Mouse (Mus musculus): ENCODE measurements around the gene Mstn. TPM values are rescaled to one million over a fixed set of nuclear protein-coding genes. Genes with fewer than 3 reads are reported as not detected.

Gene Mstn
- total RNA-seq, 1 experiment, result not detected

GRCm38 (mm10) chr1:53079876-53080275, 18.4 kb downstream of the Mstn start:
- no peak overlapping the region for H3K4me3 ChIP-seq (ENCODE audit: insufficient read depth in 1 of 2, low read depth in 1 of 2, low read length in 2 of 2, poor library complexity in 1 of 2, severe bottlenecking in 1 of 2)

GRCm38 (mm10) chr1:53080603-53081002, 19.2 kb downstream of the Mstn start:
- DNase-seq (ENCODE audit: low read depth, low spot score), result no peak

More at GRCm38 (mm10) chr1:53079876-53080275, 18.4 kb downstream of the Mstn start:
- H3K9ac ChIP-seq (ENCODE audit: insufficient read depth, low read depth, low read length, poor library complexity, severe bottlenecking), result no peak overlapping the region
- no peak for TF ChIP-seq CHD2 (IDR thresholded peaks at IDR 0.05; ENCODE audit: low read depth, low read length)
- TF ChIP-seq ZC3H11A (IDR thresholded peaks at IDR 0.05; ENCODE audit: borderline replicate concordance, low read depth, low read length), result no peak
- TF ChIP-seq ZNF384 (IDR thresholded peaks at IDR 0.05; ENCODE audit: low read depth, low read length), result no peak
- TF ChIP-seq HCFC1 (IDR thresholded peaks at IDR 0.05; ENCODE audit: borderline replicate concordance, insufficient read depth, low read length), result no peak
- no peak for TF ChIP-seq MAFK (IDR thresholded peaks at IDR 0.05; ENCODE audit: insufficient read depth, low read depth, low read length)
- H3K36me3 ChIP-seq (ENCODE audit: control insufficient read depth, insufficient read depth, low read length, poor library complexity, severe bottlenecking), result no peaks in the 10 kb centered on the region
- H3K27ac ChIP-seq (ENCODE audit: insufficient read depth, low read depth, low read length, poor library complexity, severe bottlenecking), result no peak overlapping the region
- no peak for DNase-seq (ENCODE audit: low read depth, low spot score)
- in situ Hi-C loops (cut with MboI; ENCODE audit: low sequenced_read_pairs in 2 of 2, unreplicated experiment in 2 of 2), result no loop called here
- no peaks in the 10 kb centered on the region for H3K4me1 ChIP-seq (ENCODE audit: control insufficient read depth in 2 of 2, insufficient read depth in 2 of 2, low read length in 2 of 2, poor library complexity in 1 of 2)
- H3K9me3 ChIP-seq (ENCODE audit: control insufficient read depth, insufficient read depth, low read depth, low read length), result no peaks in the 10 kb centered on the region

DNA sequence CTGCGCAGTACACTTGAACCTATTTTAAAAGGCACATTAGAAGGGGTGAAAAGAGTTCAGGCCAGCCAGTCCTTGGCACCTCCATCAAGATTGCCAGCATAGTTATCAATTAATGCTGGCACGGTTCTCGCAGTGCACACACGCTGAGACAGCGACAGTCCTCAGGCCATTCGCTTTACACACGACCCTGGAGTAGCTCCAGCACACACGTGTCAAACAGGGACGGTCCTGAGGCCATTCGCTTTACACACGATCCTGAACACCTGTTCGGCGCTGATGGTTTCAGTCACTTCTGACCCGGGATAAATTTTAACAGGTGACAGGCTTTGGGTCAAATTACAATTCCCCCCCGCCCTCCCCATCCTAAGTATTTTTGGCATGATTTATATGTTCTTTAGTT, 23.8 kb downstream of the Mstn start:
- in situ Hi-C loops (cut with MboI; ENCODE audit: low sequenced_read_pairs in 2 of 2, unreplicated experiment in 2 of 2), result no loop called here
- no peak for DNase-seq (ENCODE audit: low read depth, low spot score)

More at GRCm38 (mm10) chr1:53080603-53081002, 19.2 kb downstream of the Mstn start:
- Histone ChIP-seq H3K36me3 (ENCODE audit: control insufficient read depth, insufficient read depth, low read length, poor library complexity, severe bottlenecking) (no peaks in the 10 kb centered on the region), H3K27ac (ENCODE audit: insufficient read depth, low read depth, low read length, poor library complexity, severe bottlenecking) (no peak overlapping the region), H3K4me1 (ENCODE audit: control insufficient read depth in 2 of 2, insufficient read depth in 2 of 2, low read length in 2 of 2, poor library complexity in 1 of 2) (no peaks in the 10 kb centered on the region; a peak in 1 of 4 replicates), H3K9ac (ENCODE audit: insufficient read depth, low read depth, low read length, poor library complexity, severe bottlenecking) (no peak overlapping the region), H3K9me3 (ENCODE audit: control insufficient read depth, insufficient read depth, low read depth, low read length) (no peaks in the 10 kb centered on the region), H3K4me3 (ENCODE audit: insufficient read depth in 1 of 2, low read depth in 1 of 2, low read length in 2 of 2, poor library complexity in 1 of 2, severe bottlenecking in 1 of 2) (no peak overlapping the region)
- TF ChIP-seq HCFC1 (IDR thresholded peaks at IDR 0.05; ENCODE audit: borderline replicate concordance, insufficient read depth, low read length) (no peak), ZC3H11A (IDR thresholded peaks at IDR 0.05; ENCODE audit: borderline replicate concordance, low read depth, low read length) (no peak), MAFK (IDR thresholded peaks at IDR 0.05; ENCODE audit: insufficient read depth, low read depth, low read length) (no peak), CHD2 (IDR thresholded peaks at IDR 0.05; ENCODE audit: low read depth, low read length) (no peak), ZNF384 (IDR thresholded peaks at IDR 0.05; ENCODE audit: low read depth, low read length) (no peak)
- in situ Hi-C loops (cut with MboI; ENCODE audit: low sequenced_read_pairs in 2 of 2, unreplicated experiment in 2 of 2), result no loop called here

GRCm38 (mm10) chr1:53085991-53086390, 24.6 kb downstream of the Mstn start:
- TF ChIP-seq ZNF384 (IDR thresholded peaks at IDR 0.05; ENCODE audit: low read depth, low read length) (no peak), CHD2 (IDR thresholded peaks at IDR 0.05; ENCODE audit: low read depth, low read length) (no peak), ZC3H11A (IDR thresholded peaks at IDR 0.05; ENCODE audit: borderline replicate concordance, low read depth, low read length) (no peak), HCFC1 (IDR thresholded peaks at IDR 0.05; ENCODE audit: borderline replicate concordance, insufficient read depth, low read length) (no peak), MAFK (IDR thresholded peaks at IDR 0.05; ENCODE audit: insufficient read depth, low read depth, low read length) (no peak)
- Histone ChIP-seq H3K36me3 (ENCODE audit: control insufficient read depth, insufficient read depth, low read length, poor library complexity, severe bottlenecking) (no peaks in the 10 kb centered on the region), H3K27ac (ENCODE audit: insufficient read depth, low read depth, low read length, poor library complexity, severe bottlenecking) (no peak overlapping the region), H3K4me3 (ENCODE audit: insufficient read depth in 1 of 2, low read depth in 1 of 2, low read length in 2 of 2, poor library complexity in 1 of 2, severe bottlenecking in 1 of 2) (no peak overlapping the region), H3K9me3 (ENCODE audit: control insufficient read depth, insufficient read depth, low read depth, low read length) (no peaks in the 10 kb centered on the region), H3K9ac (ENCODE audit: insufficient read depth, low read depth, low read length, poor library complexity, severe bottlenecking) (no peak overlapping the region), H3K4me1 (ENCODE audit: control insufficient read depth in 2 of 2, insufficient read depth in 2 of 2, low read length in 2 of 2, poor library complexity in 1 of 2) (no peaks in the 10 kb centered on the region; a peak in 1 of 4 replicates)
- DNase-seq (ENCODE audit: low read depth, low spot score), result no peak
- in situ Hi-C loops (cut with MboI; ENCODE audit: low sequenced_read_pairs in 2 of 2, unreplicated experiment in 2 of 2), result no loop called here

More for the DNA sequence above, 23.8 kb downstream of the Mstn start:
- Histone ChIP-seq H3K9me3 (ENCODE audit: control insufficient read depth, insufficient read depth, low read depth, low read length) (no peaks in the 10 kb centered on the region), H3K4me1 (ENCODE audit: control insufficient read depth in 2 of 2, insufficient read depth in 2 of 2, low read length in 2 of 2, poor library complexity in 1 of 2) (no peaks in the 10 kb centered on the region; a peak in 1 of 4 replicates), H3K36me3 (ENCODE audit: control insufficient read depth, insufficient read depth, low read length, poor library complexity, severe bottlenecking) (no peaks in the 10 kb centered on the region), H3K9ac (ENCODE audit: insufficient read depth, low read depth, low read length, poor library complexity, severe bottlenecking) (no peak overlapping the region; the same call in 1 of the 2 replicates), H3K27ac (ENCODE audit: insufficient read depth, low read depth, low read length, poor library complexity, severe bottlenecking) (no peak overlapping the region), H3K4me3 (ENCODE audit: insufficient read depth in 1 of 2, low read depth in 1 of 2, low read length in 2 of 2, poor library complexity in 1 of 2, severe bottlenecking in 1 of 2) (no peak overlapping the region)
- TF ChIP-seq ZNF384 (IDR thresholded peaks at IDR 0.05; ENCODE audit: low read depth, low read length) (no peak), CHD2 (IDR thresholded peaks at IDR 0.05; ENCODE audit: low read depth, low read length) (no peak), HCFC1 (IDR thresholded peaks at IDR 0.05; ENCODE audit: borderline replicate concordance, insufficient read depth, low read length) (no peak)

DNA sequence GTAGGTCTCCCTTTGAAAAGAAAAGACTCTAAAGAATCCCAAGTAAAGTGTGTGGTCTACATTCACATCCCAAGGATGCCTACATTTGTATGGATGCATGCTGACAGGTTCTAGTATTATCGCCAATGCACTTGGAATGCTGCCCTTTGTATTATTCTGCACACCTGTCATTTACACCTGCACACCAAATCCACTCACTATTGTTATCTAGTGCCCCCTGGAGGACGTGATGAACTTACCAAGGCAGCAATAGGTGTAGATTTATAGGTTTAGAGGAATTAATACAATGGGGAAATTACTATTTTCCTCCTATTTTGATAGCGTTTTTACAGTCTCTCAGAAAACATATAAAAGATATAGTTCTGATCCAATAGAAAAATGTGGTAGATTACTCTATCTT, 31.7 kb downstream of the Mstn start:
- Histone ChIP-seq H3K9me3 (ENCODE audit: control insufficient read depth, insufficient read depth, low read depth, low read length) (no peaks in the 10 kb centered on the region), H3K4me1 (ENCODE audit: control insufficient read depth in 2 of 2, insufficient read depth in 2 of 2, low read length in 2 of 2, poor library complexity in 1 of 2) (no peaks in the 10 kb centered on the region), H3K9ac (ENCODE audit: insufficient read depth, low read depth, low read length, poor library complexity, severe bottlenecking) (no peak overlapping the region), H3K4me3 (ENCODE audit: insufficient read depth in 1 of 2, low read depth in 1 of 2, low read length in 2 of 2, poor library complexity in 1 of 2, severe bottlenecking in 1 of 2) (no peak overlapping the region), H3K27ac (ENCODE audit: insufficient read depth, low read depth, low read length, poor library complexity, severe bottlenecking) (no peak overlapping the region), H3K36me3 (ENCODE audit: control insufficient read depth, insufficient read depth, low read length, poor library complexity, severe bottlenecking) (no peaks in the 10 kb centered on the region)
- TF ChIP-seq ZC3H11A (IDR thresholded peaks at IDR 0.05; ENCODE audit: borderline replicate concordance, low read depth, low read length), result no peak; the same call in 1 of the 2 replicates
- TF ChIP-seq CHD2 (IDR thresholded peaks at IDR 0.05; ENCODE audit: low read depth, low read length), result no peak
- in situ Hi-C loops (cut with MboI; ENCODE audit: low sequenced_read_pairs in 2 of 2, unreplicated experiment in 2 of 2), result no loop called here
- DNase-seq (ENCODE audit: low read depth, low spot score), result peak; percentile 24
